Mouse (Mus musculus): Measurements from ENCODE around the gene Mthfd2.

DNA sequence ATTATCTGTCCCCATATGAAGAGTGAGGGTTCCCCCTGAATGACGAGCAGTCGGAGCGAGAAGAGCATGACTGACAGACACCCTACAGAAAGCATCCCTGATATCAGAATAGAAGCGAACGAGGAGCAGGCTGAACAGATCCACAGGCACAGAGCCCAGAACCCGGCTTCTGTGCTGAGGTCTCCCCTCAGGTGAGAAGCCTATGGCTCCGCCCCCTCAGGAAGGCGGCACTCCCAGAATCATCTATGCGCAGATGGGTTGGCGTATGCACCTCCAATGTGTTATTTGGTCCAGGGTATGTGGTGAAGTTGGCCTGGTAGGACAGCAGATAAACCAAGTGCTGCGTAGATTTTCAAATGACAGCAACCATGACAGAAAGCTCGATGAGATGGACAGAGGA is 37.4 kb upstream of the Mthfd2 start:
- TF ChIP-seq POLR2A (IDR thresholded peaks at IDR 0.05; ENCODE audit: low read depth, low read length): no peak
- TF ChIP-seq CTCF (conservative IDR thresholded peaks at IDR 0.05; ENCODE audit: insufficient read depth, insufficient read length, low read depth, low read length): no peak
